Mouse (Mus musculus) inflammation-experienced regulatory T-cells, adult 6 months (primary cell): Measurements from ENCODE around the gene Qpct. TPM values are rescaled to one million over a fixed set of nuclear protein-coding genes. Genes with fewer than 3 reads are reported as not detected.
A peak's percentile ranks its signal among the peaks of the same experiment; 100 is the strongest.
"Not testable (repeated sequence)": the region's sequence is repeated elsewhere in the genome, so short reads cannot be mapped to it uniquely, and the experiment has no call there.

ENCODE experiments used
- ATAC-seq: one replicate; pipeline ENCODE4 v1.8.0; 2017
- polyA plus RNA-seq, 3 experiments: library from polyadenylated mRNA; unstranded; fragments of 100-300 nt; shearing (Covaris generic); gene quantifications; one replicate each; pipeline ENCODE4 v1.2.1; 2017

Qpct gene
- polyA plus RNA-seq, 3 experiments from 2014 or later: 0.99 to 8.4 (median 3.1) TPM

DNA sequence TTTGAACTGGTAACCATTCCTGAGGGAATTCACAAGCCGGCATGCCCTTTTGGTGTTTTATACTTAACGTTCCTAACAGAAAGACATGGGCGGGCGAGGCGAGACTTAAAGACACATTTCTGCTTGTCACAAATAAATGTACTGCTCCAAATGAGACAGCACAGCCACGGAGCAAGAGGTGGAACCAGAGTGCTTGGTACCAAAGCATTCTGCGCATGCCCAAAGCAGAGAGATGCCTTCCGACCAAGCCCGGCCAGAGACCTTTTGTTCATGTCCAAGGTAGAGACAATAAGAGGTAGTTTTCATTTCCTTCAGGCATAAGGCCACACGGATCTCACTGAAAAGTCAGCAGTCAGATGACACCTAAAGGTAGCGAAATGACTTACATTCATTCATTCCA lies 20.2 kb downstream of the Qpct start:
- no peak for ATAC-seq

DNA sequence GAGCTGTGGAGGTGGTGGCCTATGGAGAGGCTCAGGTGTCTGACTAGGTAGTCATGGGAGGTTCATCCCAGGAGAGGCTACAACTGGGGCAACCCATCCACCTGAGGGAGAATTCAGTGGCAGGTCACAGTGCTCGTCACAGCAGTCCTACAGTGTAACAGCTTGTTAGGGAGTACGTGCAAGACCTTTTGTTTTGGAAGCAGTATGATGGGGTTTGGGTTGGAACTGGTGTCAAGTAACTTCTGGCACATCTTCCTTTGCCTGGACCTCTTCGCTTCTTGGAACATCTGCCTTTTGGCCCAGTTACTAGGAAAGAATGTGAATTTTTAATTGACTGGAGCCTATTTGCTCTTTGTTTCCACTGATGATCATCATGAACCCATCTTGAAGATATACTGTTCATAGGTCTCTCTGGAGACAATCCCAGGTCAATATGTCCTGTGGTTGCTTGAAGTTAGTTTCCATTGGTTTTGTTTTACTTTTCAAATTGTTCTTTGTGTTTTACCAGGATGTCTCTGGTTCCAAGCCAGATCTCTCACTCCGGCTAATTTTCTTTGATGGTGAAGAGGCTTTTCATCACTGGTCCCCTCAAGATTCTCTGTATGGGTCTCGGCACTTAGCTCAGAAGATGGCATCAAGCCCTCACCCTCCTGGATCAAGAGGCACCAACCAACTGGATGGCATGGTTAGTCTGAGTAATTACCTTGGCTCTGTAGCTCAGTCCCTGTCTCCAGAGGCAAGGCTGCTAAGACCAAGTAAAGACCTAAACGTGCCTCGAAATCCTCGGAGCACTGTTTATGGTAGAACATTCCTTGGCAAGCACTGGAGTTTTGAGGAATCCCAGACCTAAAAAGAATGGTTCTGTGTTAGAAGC lies 25.5 kb downstream of the Qpct start:
- ATAC-seq: no peak

DNA sequence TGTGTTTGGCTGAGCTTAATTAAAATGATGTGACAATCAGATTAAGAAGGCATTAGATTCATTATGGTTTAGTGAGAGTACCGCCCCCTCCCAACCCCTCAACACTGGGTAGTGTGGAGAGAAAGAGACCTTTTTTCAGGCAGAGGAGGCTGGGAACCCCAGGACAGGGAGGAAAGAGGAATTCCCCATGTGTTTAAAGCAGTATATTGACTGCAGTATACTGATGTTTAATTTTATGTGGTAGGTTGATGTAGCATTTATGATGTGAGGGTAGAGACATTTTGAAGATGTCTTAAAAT lies 26.1 kb downstream of the Qpct start:
- ATAC-seq: no peak

DNA sequence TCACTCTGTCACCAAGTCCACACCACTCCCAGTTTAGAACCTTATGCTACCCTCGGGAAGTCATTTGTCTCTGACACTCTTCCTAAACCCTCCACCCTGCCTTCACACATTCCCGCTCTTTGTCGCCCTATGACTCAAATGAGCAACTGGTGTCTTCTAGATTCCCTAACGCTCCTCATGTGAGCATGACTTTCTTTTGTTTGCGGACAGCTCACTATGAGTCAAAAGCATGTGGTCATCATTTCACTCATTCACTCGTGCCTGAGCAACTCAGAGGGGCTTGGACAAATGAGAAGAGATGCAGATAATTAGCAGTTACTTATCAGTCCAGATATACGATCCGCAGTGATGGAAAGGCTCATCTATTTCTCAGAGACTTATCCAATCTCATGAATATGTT lies 26.5 kb downstream of the Qpct start:
- ATAC-seq: no peak

DNA sequence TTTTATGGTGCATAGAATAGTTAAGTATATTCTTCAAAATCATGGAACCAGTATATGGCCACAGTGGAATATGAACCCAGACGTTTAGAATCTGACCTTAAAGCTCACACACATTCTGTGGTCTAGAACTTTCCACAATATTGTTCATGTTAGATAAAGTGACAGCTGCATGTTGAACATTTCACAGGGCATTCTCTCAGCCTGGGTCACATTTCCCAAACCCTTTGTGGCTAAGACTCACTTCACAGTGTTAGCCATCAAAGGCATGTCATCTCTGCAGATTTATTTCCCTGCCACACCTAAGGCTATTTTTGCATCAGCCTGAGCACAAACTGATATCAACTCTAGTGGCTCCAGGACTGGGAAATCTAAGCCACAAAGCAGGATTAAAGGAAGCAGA lies 40.0 kb downstream of the Qpct start:
- no peak for ATAC-seq

DNA sequence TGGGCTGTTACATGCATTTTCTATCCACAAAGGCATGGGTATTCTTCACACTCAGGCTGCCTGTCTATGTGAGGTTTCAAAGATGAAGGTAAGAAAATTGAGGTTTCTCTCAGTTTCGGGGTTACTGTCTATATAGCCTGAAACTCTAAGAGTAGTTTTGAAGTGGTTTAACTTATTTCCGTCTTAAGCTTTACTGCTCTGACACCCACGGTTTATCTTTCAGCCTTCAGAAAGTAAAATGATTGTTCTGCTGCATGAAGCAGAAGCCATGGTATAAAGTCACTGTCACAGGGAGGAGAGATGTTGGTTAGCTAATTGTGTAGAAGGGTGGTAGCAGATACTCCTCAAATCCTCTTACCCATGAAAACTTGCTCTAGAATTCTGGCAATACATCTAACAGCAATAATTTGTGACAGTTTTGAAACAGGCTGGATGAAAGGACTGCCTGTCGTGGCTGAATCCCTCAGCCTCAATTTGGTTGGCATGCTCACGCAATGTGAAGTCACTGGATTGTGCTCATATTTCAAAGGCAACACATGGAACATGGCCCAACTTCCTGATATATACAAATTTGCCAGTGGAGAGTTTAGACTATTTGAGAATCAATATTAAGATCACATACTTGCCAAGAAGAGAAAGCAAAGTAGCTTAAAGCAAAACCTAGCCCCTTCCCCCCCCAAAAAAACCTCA lies 41.7 kb downstream of the Qpct start:
- peak; percentile 89 for ATAC-seq

DNA sequence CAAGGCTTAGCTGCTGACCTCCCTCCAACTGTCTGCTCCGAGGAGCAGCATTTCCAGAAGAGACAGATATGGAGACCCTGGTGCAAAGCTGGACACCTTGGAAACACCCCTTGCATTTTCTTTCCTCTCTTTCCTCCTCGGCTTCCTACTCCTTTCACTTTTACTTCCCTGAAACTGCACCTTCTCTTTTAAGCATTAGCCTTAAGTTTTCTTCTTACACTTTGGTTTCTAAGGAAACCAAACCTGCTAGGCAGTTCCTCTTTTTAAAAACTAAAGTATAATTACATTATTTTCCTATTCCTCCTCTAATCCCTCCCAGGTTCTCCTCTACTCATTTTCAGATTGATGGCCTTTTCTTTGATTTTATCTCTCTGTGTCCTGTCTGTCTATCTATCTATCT lies 43.9 kb downstream of the Qpct start:
- ATAC-seq: no peak

DNA sequence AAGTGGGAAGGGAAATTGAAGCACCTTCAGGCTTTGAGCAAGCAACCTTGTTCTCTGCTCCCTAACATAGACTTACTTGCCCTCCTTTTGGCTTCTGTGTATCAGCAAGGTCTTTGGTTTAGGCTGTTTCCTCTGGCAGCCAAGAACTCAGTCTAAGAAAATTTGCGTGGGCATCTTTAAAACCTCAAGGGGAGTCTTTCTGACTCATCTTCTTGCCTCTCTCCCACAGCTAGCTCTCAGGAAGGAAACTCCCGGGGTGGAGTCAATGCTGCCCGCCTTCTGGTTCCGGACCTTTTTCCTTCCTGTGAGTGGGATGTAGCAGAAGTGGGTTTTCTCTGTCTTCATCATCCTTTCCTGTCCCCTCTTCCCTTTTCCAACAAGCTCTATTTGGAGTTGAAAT lies 48.2 kb downstream of the Qpct start:
- peak; percentile 97 for ATAC-seq

DNA sequence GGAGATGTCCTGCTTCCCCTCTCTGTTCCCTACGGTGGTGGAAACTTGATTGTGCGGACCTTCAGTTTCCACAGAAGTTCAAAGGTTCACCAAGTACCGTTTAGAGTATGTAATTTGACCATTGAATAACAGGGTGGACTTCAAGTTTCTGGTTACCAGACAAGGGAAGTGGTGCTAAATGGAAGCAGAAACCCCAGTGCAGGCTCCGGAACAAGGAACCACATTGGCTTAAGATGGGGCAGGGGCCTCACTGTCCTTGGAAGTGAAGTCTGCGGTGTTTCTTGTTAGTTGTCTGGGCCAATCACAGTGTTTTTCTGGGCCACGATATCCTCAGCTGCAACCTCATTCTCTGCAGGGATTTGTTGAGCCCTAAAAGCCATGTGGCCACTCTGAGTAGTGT lies 56.5 kb downstream of the Qpct start:
- no peak for ATAC-seq

DNA sequence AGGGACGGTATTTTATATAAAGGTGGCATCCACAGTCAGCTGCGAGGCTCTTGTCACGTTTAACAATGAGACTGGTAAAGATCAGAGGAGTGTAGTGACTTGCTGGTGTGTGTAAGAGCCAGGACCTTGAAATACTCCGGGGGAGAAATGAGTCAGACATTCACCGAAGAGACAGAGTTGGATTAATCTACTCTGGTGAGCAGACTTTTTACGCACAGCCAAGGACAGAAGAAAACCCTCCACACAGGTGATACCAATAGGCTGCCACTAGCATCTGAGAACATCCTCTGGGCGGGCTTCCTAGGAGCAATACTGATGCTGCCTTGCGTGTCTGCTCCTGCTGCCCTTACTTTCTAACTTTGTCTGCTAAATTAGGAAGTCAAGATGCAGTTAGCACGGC lies 57.9 kb downstream of the Qpct start:
- ATAC-seq: no peak

DNA sequence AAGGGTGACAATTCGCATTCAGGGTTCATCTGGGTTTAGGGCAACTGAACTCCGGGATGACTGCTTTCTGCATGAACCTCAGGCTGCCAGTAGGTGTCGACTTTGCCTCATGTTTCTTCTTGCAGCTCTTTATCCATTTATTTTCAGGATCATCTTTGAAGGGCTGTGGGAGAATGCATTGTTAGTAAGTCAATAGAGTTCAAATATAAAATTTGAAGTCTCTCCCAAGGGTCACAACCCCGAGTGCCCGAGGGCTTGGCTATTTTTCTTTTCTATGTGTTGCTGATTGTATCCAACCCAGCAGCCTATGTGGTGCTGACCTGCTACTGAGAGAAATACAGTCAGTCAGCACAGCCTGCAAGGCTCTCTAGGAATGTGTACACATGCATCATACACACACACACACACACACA lies 59.2 kb downstream of the Qpct start:
- no peak for ATAC-seq

DNA sequence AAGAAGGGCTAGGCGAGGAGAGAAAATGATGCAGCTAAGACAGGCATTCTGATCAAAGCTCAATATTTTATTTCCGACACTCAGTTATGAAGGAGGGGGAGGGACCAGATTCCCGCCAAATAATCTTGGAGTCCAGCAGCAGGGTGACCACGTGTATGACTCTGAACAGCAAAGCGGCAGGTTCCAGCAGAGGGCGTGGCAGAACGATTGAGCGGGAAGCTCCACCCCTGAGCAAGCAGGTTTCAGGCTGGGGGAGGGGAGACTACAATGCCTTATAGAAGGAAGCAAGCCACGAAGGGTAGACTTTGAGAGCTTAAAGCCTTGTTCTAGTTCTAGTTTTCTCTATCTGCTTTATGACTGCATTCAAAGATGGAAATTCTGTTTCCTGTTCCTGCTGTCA lies 63.5 kb downstream of the Qpct start:
- not testable (repeated sequence) for ATAC-seq

DNA sequence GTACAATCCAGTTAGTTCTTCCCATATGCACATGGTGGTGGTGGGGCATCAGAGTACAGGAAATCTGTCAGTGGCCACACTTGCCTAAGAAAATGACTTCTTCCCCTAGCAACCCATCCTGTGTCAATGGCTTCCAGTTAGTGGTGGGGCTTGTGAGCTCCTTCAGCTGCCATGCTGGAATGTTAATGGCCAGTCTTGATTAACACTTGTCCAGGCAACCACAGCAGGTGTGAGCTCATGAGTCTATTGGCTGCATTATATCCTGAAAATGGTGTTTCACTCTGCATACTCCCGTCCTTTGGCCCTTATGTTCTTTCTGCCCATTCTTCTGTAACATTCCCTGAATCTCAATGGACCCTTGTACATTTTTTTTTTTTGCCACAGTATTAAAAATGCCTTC lies 67.4 kb downstream of the Qpct start:
- ATAC-seq: no peak

DNA sequence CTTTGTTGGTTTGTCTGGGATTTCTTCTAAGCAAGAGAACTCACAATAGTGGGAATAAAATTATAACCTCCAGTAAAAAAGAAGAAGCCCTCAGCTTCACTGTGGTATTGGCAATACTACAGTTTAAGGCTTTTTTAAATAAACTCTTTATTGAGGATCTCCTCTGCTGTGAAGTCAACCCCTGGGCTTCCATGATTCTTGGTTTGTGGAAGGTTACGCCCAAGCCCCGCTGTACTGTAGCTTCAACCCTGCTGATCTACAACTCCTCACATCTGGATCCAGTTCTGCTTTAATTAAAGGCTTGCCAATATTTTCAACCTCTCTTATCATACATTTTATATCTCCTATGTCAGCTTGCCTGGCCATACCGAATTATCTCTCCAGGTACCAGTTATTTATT lies 68.6 kb downstream of the Qpct start:
- ATAC-seq: no peak

DNA sequence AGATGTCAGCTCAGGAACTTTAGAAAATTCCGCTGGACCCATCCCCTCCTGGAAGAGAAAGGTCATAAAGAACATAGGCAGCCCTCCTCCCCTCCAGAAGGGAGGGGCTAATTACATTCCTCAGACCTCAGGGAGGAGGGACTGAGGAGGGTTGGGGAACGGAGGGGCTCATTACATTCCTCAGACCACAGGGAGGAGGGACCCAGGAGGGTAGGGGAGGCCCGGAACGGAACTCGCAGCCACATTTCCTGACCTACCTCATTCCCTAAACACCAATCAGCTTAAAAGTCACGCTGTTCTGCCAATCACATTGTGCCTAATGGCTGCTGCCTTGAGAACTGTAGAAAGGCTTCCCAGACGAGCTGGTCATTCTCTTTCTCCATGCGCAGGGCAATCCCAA lies 82.0 kb downstream of the Qpct start:
- ATAC-seq: no peak

DNA sequence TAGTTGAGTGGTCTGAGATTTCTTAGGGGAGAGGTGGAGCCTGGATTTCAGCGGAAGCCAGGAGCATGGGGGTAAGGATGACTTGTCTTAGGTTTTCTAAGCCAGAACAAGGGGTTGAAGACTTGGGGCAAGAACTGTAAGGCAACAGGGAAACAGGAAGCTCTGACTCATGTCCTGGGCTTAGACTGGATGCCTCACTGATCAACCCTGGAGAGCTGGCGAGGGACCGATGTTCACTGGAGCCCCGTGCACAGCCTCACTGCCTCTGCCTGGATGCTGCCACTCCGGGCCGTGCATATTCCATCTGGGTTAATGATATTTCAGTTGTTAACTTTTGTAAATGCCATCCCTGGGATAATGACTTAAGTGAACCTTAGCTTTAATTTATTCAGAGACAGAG lies 84.1 kb downstream of the Qpct start:
- no peak for ATAC-seq

DNA sequence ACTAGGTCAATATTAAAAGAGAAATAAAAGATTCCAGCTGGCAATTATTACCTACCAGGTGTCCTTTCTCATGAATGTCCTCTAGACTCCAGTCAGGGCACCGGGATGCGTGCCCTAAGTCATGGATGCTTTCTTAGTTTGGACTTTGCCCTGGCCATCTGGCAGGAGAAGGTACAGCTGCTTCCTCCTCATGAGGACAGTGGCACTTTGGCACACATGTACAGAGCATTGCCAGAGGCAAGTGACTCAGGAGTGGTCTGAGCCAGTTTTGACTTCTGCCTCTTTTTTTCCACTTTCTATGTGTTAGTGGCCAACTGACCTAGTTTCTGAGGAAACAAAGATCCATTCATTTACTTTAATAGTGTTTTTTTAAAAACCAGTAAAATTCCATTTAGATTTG lies 84.7 kb downstream of the Qpct start:
- no peak for ATAC-seq

Other genes with a start within 250 kb of the Qpct start
- gene Heatr5b, start 216.5 kb upstream of the Qpct start, polyA plus RNA-seq: 10 to 100 TPM in 2 of 3 experiments, 1 to 10 TPM in 1; 9.3 to 13.0 (median 11.4) TPM
- 100 to 1,000 TPM in 1 of 3 experiments, 10 to 100 TPM in 2; 87.2 to 113 (median 96.5) TPM for gene Gpatch11, start 216.3 kb upstream of the Qpct start, polyA plus RNA-seq
- 10 to 100 TPM; 21.4 to 37.1 (median 34.5) TPM for gene Eif2ak2, start 169.3 kb upstream of the Qpct start, polyA plus RNA-seq
- gene Sult6b1, start 144.9 kb upstream of the Qpct start, polyA plus RNA-seq: 1 to 10 TPM in 1 of 3 experiments, under 1 TPM in 2; 0.16 to 1.0 (median 0.37) TPM
- gene Cebpzos, start 135.4 kb upstream of the Qpct start, polyA plus RNA-seq: 10 to 100 TPM; 80.2 to 92.9 (median 81.9) TPM
- gene Cebpz, start 114.8 kb upstream of the Qpct start, polyA plus RNA-seq: 10 to 100 TPM; 46.4 to 85.4 (median 73.1) TPM
- 10 to 100 TPM; 52.2 to 65.3 (median 64.9) TPM for gene Ndufaf7, start 114.8 kb upstream of the Qpct start, polyA plus RNA-seq
- 1 to 10 TPM; 2.8 to 7.7 (median 5.0) TPM for gene Prkd3, start 31.1 kb upstream of the Qpct start, polyA plus RNA-seq